Mouse (Mus musculus) hindbrain, embryonic 11.5 days (tissue): ENCODE measurements around the gene Stard10. TPM values are rescaled to one million over a fixed set of nuclear protein-coding genes. Genes with fewer than 3 reads are reported as not detected.

Experiments
- ATAC-seq: fragments of 200-750 bp; cut with Nextera tagmentation; 2 replicates; pipeline ENCODE4 v1.8.0; 2017; ENCODE audit warnings: mild to moderate bottlenecking, moderate TSS enrichment, moderate library complexity; ENCODE audit not compliant: low FRiP score
- DNase-seq: peaks from one replicate; pipeline ENCODE4 v3.0.0-alpha.2; 2015; ENCODE audit warnings: low spot score
- H3K27ac ChIP-seq: fragments of 300-500 bp; sonication (generic); 2 replicates; pipeline ENCODE4 v1.5.1; 2014; ENCODE audit warnings: mild to moderate bottlenecking, low read depth, low read length
- H3K27me3 ChIP-seq: fragments of 300-500 bp; sonication (generic); 2 replicates; pipeline ENCODE4 v1.6.1; 2014; ENCODE audit warnings: mild to moderate bottlenecking, low read length, moderate library complexity, mixed read lengths; ENCODE audit not compliant: control insufficient read depth, insufficient read depth
- H3K36me3 ChIP-seq: fragments of 300-500 bp; sonication (generic); 2 replicates; pipeline ENCODE4 v1.6.1; 2014; ENCODE audit warnings: mild to moderate bottlenecking, low read length, moderate library complexity, mixed read lengths; ENCODE audit not compliant: control insufficient read depth, insufficient read depth
- H3K4me1 ChIP-seq: fragments of 300-500 bp; sonication (generic); replicated peaks from 2 replicates; pipeline ENCODE4 v1.6.1; 2014; ENCODE audit warnings: low read length, mixed read lengths; ENCODE audit not compliant: control insufficient read depth, insufficient read depth
- H3K4me2 ChIP-seq: fragments of 300-500 bp; sonication (generic); replicated peaks from 2 replicates; pipeline ENCODE4 v1.6.1; 2014; ENCODE audit warnings: mild to moderate bottlenecking, low read depth, low read length
- H3K4me3 ChIP-seq: fragments of 300-500 bp; sonication (generic); 2 replicates; pipeline ENCODE4 v1.5.1; 2014; ENCODE audit warnings: low read depth, low read length
- H3K9ac ChIP-seq: fragments of 300-500 bp; sonication (generic); 2 replicates; pipeline ENCODE4 v1.6.1; 2014; ENCODE audit warnings: low read depth, low read length
- H3K9me3 ChIP-seq: fragments of 300-500 bp; sonication (generic); 2 replicates; pipeline ENCODE4 v1.6.1; 2016; ENCODE audit warnings: low read length; ENCODE audit not compliant: control insufficient read depth
- WGBS: fragments of 180-500 bp; shearing (Covaris S2); extraction: QIAGEN DNeasy Blood & Tissue Kit; methylation state at CpG from one replicate; pipeline ENCODE4 v1.1.7; 2014; 5-methylcytosine and 5-hydroxymethylcytosine counted together
- polyA plus RNA-seq: library from polyadenylated mRNA; unstranded; fragments of >200 nt; fragmentation: Nextera tagmentation; extraction: Ambion mirVana; gene quantifications from 2 replicates; pipeline ENCODE4 v1.2.1, GENCODE M21; 2014

The Stard10 gene
- polyA plus RNA-seq, 1 experiment from 2014 or later = 8.7 TPM

- peak overlapping the region; percentile 19 for H3K4me2 ChIP-seq
- H3K27ac ChIP-seq = no peak overlapping the region
Measured at GRCm38 (mm10) chr7:101377741-101378262, 60.9 kb downstream of the Stard10 start.

GRCm38 (mm10) chr7:101378285-101378684 lies 61.4 kb downstream of the Stard10 start:
- Histone ChIP-seq H3K4me3 (no peak overlapping the region), H3K27me3 (no peaks in the 10 kb centered on the region), H3K4me1 (no peaks in the 10 kb centered on the region), H3K27ac (no peak overlapping the region), H3K9me3 (no peaks in the 10 kb centered on the region), H3K4me2 (no peak overlapping the region), H3K9ac (no peak overlapping the region), H3K36me3 (no peaks in the 10 kb centered on the region)
- DNase-seq (no peak), ATAC-seq (no peak)
- WGBS = 56% methylated on average over 3 of the region's 3 CpGs

More at GRCm38 (mm10) chr7:101377741-101378262, 60.9 kb downstream of the Stard10 start:
- Histone ChIP-seq H3K9ac (no peak overlapping the region), H3K4me1 (no peaks in the 10 kb centered on the region), H3K9me3 (no peaks in the 10 kb centered on the region), H3K36me3 (no peaks in the 10 kb centered on the region), H3K4me3 (no peak overlapping the region), H3K27me3 (no peaks in the 10 kb centered on the region)
- DNase-seq (peak; percentile 32), ATAC-seq (peak; percentile 17; the same call in 1 of the 2 replicates)
- 35% methylated on average over 7 of the region's 7 CpGs for WGBS

- Histone ChIP-seq H3K4me1 (no peaks in the 10 kb centered on the region), H3K36me3 (no peaks in the 10 kb centered on the region), H3K9me3 (no peaks in the 10 kb centered on the region), H3K27ac (no peak overlapping the region), H3K4me3 (no peak overlapping the region), H3K4me2 (no peak overlapping the region), H3K27me3 (no peaks in the 10 kb centered on the region), H3K9ac (no peak overlapping the region)
- no peak for DNase-seq
- no peak for ATAC-seq
- WGBS = 57% methylated on average over 5 of the region's 5 CpGs
Measured at GRCm38 (mm10) chr7:101378796-101379465, 62.0 kb downstream of the Stard10 start.

- DNase-seq (no peak), ATAC-seq (no peak)
- H3K36me3 ChIP-seq = no peaks in the 10 kb centered on the region
- no peak overlapping the region for H3K27ac ChIP-seq
- no peak overlapping the region for H3K9ac ChIP-seq
- H3K4me3 ChIP-seq = no peak overlapping the region
- H3K9me3 ChIP-seq = no peaks in the 10 kb centered on the region
- no peaks in the 10 kb centered on the region for H3K4me1 ChIP-seq
- H3K4me2 ChIP-seq = no peak overlapping the region
- WGBS = 67% methylated on average over 2 of the region's 2 CpGs
- no peaks in the 10 kb centered on the region for H3K27me3 ChIP-seq
Measured at GRCm38 (mm10) chr7:101379732-101380131, 62.8 kb downstream of the Stard10 start.

GRCm38 (mm10) chr7:101381512-101381911 lies 64.6 kb downstream of the Stard10 start:
- Histone ChIP-seq H3K4me1 (no peaks in the 10 kb centered on the region), H3K27me3 (no peaks in the 10 kb centered on the region), H3K4me2 (no peak overlapping the region), H3K9ac (no peak overlapping the region), H3K4me3 (no peak overlapping the region), H3K9me3 (no peaks in the 10 kb centered on the region), H3K36me3 (no peaks in the 10 kb centered on the region), H3K27ac (no peak overlapping the region)
- DNase-seq = no peak
- 82% methylated on average over 6 of the region's 6 CpGs for WGBS
- no peak for ATAC-seq

- no peak for DNase-seq
- Histone ChIP-seq H3K4me2 (no peak overlapping the region), H3K4me1 (no peaks in the 10 kb centered on the region), H3K27ac (no peak overlapping the region), H3K36me3 (no peaks in the 10 kb centered on the region), H3K27me3 (no peaks in the 10 kb centered on the region), H3K9ac (no peak overlapping the region), H3K9me3 (no peaks in the 10 kb centered on the region), H3K4me3 (no peak overlapping the region)
- no peak for ATAC-seq
- WGBS = 72% methylated on average over 8 of the region's 8 CpGs
Measured at GRCm38 (mm10) chr7:101382378-101382777, 65.5 kb downstream of the Stard10 start.

GRCm38 (mm10) chr7:101383756-101384155 lies 66.9 kb downstream of the Stard10 start:
- DNase-seq = no peak
- Histone ChIP-seq H3K4me1 (no peaks in the 10 kb centered on the region), H3K27ac (no peak overlapping the region), H3K9ac (no peak overlapping the region), H3K36me3 (no peaks in the 10 kb centered on the region), H3K27me3 (no peaks in the 10 kb centered on the region), H3K4me2 (no peak overlapping the region), H3K9me3 (no peaks in the 10 kb centered on the region), H3K4me3 (no peak overlapping the region)
- 75% methylated on average over 3 of the region's 3 CpGs for WGBS
- no peak for ATAC-seq

- Histone ChIP-seq H3K4me1 (no peaks in the 10 kb centered on the region), H3K9ac (no peak overlapping the region), H3K27me3 (no peaks in the 10 kb centered on the region), H3K4me2 (no peak overlapping the region), H3K9me3 (no peaks in the 10 kb centered on the region), H3K36me3 (no peaks in the 10 kb centered on the region), H3K27ac (no peak overlapping the region), H3K4me3 (no peak overlapping the region)
- no peak for ATAC-seq
- DNase-seq = no peak
- 66% methylated on average over 10 of the region's 10 CpGs for WGBS
Measured at GRCm38 (mm10) chr7:101384931-101385330, 68.0 kb downstream of the Stard10 start.

GRCm38 (mm10) chr7:101385331-101385733 lies 68.4 kb downstream of the Stard10 start:
- Histone ChIP-seq H3K9ac (no peak overlapping the region), H3K9me3 (no peaks in the 10 kb centered on the region), H3K4me1 (no peaks in the 10 kb centered on the region), H3K4me2 (no peak overlapping the region), H3K27me3 (no peaks in the 10 kb centered on the region), H3K36me3 (no peaks in the 10 kb centered on the region), H3K4me3 (no peak overlapping the region), H3K27ac (no peak overlapping the region)
- DNase-seq (no peak), ATAC-seq (no peak)
- 55% methylated on average over 6 of the region's 6 CpGs for WGBS
